Mouse (Mus musculus): ENCODE measurements around the gene Tuba3b.

DNA sequence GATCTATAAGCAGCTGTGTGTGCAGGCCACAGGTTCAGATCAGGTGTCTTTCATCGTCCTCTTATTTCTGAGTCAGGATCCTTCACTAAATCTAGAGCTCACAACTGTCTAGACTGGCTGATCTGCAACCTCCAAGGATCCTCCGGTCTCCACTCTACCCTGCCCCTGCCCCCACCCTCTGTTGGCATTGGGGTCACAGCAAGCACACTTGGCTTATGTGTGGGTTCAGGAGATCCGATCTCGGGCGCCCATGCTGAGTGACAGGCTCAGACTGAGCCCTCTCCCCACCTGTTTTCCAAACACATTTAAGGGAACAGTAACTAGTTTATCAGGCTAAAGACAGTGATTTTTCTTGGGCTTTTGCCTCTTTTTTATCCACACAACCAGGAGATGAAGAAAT lies 38.1 kb downstream of the Tuba3b start:
- no peak for TF ChIP-seq CHD1 (IDR thresholded peaks at IDR 0.05; ENCODE audit: low read depth, low read length)
- no peak for TF ChIP-seq MEF2A (IDR thresholded peaks at IDR 0.05; ENCODE audit: borderline replicate concordance, low read depth, low read length)
- no peak for TF ChIP-seq MYC (IDR thresholded peaks at IDR 0.05; ENCODE audit: low read depth, low read length)
- TF ChIP-seq SIN3A (IDR thresholded peaks at IDR 0.05; ENCODE audit: low read length) = no peak
